Mouse (Mus musculus) liver, embryonic 14.5 days (tissue): ENCODE data around the gene Abcc4.

Source experiments
- CTCF ChIP-seq: IDR thresholded peaks from 2 replicates; pipeline ENCODE4 v1.5.1; 2016; ENCODE audit warnings: antibody characterized with exemption, low read depth, control low read depth
- EP300 ChIP-seq: IDR thresholded peaks from 2 replicates; pipeline ENCODE4 v1.6.1; 2016; ENCODE audit warnings: antibody characterized with exemption, low read depth

DNA sequence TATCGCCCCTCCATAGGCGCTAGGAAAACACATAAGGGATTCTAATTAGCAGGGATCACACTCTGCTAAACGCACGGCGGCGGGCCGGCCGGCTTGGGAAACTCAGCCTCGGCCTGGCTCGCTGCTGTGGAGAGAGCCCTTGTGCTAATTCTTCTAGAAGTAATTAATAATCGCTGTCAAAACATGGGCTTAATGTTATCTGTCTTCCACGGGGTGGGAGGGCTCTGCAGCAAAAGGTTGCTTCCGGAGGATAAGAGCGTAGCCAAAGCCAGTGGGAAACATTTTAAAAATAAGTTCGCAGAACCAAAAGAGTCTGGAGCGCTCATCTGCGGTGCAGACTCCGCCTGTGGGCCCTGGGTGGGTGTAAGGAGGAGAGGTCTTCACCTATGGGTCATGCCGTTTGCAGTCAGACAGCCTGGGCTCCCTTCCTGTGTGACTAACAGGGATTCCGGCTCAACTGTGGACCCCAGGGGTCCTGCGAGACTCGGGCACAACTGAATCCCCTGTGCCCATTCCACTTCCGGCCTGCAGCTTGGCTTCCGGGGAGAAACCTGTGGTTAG, 154.2 kb downstream of the Abcc4 start:
- TF ChIP-seq CTCF: no peak
- TF ChIP-seq EP300: peak; percentile 51
